Mouse (Mus musculus): Measurements from ENCODE around the gene Gigyf2.

- TF ChIP-seq MAX (IDR thresholded peaks at IDR 0.05; ENCODE audit: low read depth) (no peak), POLR2A (IDR thresholded peaks at IDR 0.05; ENCODE audit: insufficient read length, low read depth) (no peak), SRF (IDR thresholded peaks at IDR 0.05; ENCODE audit: control insufficient read depth, insufficient read length, low read depth) (no peak), TCF3 (IDR thresholded peaks at IDR 0.05; ENCODE audit: insufficient read length, low read depth) (no peak), MYOD1 (IDR thresholded peaks at IDR 0.05; ENCODE audit: control insufficient read depth in 1 of 3, insufficient read length in 2 of 3, low read depth in 2 of 3) (no peak)
Observed at GRCm38 (mm10) chr1:87294063-87294710, 32.6 kb upstream of the Gigyf2 start.

Data from myocyte (in vitro differentiated cells).